Mouse (Mus musculus) megakaryocyte, embryonic 14.5 days (primary cell): ENCODE results near the gene Slc48a1.

ENCODE experiments used
- FLI1 ChIP-seq: IDR thresholded peaks from 2 replicates; pipeline ENCODE4 v1.6.1; 2012; ENCODE audit warnings: low read length, inconsistent platforms, mixed read lengths
- GATA1 ChIP-seq: IDR thresholded peaks from 3 replicates; pipeline ENCODE4 v1.6.1; 2012; ENCODE audit warnings: mixed read lengths, low read length, inconsistent platforms, borderline replicate concordance

GRCm38 (mm10) chr15:97810399-97810798 lies 32.1 kb downstream of the Slc48a1 start:
- TF ChIP-seq FLI1 (no peak), GATA1 (no peak)
